Mouse (Mus musculus) thymus, postnatal 10 days (tissue): ENCODE measurements at regions not wholly inside any gene's neighbourhood (a gene's known extent, or its start where the extent isn't known, plus 50 kb on each side); places are given as distances from the start of the nearest gene placed in this dataset.
"Not testable (repeated sequence)": the region's sequence is repeated elsewhere in the genome, so short reads cannot be mapped to it uniquely, and the experiment has no call there.

Experiments
- DNase-seq, 2 experiments: peaks; one replicate each; pipeline ENCODE4 v3.0.0; 2021; ENCODE audit warnings: low spot score in 2 of 2

DNA sequence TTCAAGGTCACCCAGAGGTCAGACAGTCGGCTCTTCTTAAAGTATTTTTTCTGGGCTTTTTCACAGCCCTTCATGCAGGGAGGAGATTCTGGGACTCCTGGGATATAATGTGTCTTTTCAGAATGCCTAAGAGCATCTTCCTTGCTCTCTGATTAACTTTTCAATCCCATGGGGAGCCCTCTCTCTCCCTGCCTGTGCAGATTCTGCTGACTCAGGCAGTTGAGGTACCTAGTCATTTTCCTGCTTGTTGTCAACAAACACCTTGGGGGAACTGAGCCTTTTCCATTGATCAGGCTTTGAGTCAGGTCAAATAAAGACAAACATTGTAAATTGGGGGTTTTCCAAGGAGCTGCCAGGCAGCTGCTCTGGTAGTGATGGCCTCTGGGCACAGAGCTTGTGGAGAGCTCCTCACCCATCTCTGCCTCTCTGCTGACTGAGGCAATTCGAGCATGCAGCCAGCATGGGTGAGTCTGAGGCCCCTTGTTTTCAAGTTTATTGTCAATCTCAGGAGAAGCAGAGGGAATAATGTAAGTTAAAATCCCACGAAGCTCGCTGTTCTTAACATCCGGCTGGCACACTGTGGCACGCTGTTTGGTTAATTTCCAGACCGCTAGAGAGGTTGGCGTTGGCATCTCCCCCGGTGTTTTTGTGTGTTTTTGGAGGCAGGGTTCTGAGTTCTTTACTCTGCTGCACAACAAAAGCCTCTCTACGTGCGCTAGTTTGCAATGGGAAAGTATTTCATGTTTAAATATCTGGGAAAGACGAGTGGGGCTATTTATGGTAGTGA, 159.8 kb upstream of the Trpc7 start:
- DNase-seq, result no peak

DNA sequence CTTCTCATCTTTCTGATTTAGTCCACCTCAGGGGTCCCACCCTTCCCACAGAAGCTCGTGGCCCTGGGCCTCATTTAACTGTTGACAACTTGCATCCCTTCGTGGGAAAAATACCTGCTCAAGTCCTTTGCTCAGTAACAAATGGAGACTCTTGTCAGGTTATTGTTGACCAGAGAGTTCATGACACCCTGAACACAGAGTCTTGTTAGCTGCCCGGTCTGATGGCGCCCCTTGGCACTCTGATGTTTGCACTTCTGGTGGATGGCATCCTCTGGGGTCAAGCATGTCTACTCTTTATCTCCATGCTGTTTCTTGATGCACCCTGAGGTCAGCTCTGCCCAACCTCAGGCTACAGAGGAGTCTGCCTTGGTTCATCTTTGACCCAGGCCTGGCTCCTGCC, 157.6 kb upstream of the Trpc7 start:
- DNase-seq, result no peak

DNA sequence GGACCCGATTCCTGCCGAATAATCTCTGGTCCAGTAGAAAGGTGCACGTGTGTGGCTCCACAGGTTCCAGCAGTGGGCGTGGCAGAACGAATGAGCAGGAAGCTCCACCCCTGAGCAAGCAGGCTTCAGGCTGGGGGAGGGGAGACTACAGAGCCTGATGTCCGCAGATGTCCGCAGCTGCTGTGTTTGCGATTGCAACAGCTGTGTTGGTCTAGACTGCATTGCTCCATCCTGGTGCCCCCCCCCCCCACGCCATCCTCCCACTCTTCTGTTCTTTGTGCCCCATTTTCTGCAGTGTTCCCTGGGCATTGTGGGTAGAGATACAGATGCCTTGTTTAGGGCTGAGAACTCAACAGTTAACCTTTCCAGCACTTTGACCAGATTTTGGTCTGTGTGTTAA, 150.3 kb upstream of the Trpc7 start:
- not testable (repeated sequence) for DNase-seq

DNA sequence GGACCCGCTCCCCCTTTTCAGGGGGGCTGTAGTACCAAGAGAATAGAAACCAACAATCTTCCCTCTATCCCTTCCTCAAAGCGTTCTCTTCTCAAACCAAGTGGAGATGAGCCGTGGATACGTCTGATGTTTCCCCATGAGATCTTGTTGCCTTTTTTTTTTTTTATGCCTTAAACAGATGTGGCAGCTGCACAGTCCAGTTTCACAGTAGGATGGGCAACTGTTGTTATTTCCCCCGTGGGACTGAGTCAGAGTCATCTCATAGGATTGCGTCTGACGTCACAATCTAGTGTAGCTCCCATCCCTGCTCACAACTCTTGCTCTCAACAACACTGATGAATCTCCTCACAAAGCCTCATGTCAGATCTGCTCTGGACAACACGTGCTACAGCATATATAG, 148.7 kb upstream of the Trpc7 start:
- no peak for DNase-seq

DNA sequence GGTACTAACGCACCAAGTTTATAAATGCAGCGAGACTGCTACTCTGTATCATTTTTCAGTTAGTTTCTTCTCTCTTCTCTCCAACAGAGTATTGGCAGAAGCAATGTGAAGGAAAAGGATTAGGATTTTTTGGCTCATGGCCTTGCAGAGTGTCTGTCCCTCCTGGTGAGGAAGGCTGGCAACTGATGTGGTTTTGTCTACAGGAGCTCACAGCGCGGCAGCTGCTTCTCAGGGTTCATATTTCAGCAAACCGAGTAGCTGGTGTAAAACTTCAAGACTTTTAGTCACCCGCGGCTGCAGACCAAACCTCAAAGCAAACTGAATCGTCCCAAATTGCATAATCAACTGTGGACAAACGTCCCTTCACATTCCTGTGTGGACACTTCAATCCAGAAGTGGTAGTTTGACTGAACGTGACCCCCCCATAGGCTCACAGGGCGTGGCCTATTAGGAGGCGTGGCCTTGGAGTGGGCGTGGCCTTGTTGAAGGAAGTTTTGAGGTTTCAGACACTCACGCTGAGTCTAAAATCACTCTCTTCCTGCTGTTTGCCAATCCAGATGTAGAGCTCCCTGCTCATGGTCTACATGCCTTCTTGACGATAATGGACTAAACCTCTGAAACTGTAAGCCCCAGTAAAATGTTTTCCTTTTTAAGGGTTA, 147.7 kb upstream of the Trpc7 start:
- DNase-seq, result no peak

DNA sequence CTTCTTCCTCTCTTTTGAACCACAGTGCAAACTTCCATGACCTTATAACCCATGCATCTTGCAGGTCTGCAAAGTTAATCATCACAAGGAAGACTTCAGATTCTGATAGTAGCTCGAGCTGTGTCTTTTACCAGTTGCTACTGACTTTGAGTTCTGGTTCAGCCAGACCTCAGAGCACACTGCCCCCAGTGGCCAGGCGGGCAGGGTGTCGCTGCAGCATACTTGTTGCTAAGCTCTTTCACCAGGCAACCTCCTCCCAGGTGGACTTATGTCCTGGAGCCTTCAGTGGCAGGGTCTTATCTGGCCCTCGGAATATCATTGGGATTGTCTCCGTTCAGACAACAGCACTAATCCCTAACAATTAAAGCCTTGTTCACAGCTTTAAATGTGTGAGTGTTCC, 146.7 kb upstream of the Trpc7 start:
- no peak for DNase-seq

DNA sequence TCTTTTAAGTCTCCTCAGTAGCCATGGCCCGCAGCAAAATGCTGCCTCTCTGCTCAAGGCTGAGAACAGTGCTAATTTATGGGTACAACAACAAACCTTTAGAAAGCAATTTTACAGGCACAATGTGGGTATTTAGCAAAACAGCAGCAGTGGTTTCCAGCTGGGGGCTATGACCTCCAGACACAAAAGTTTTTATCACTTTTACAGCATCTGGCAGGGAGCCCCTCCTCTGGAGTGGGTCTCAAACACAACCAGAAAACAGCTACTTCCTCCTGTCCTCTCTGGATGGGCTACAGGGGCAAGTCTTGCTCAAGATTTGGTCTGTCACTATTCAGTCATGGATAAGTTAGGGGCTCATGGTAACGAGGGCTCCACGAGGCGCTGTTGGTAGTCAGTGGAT, 137.1 kb upstream of the Trpc7 start:
- DNase-seq, result no peak

DNA sequence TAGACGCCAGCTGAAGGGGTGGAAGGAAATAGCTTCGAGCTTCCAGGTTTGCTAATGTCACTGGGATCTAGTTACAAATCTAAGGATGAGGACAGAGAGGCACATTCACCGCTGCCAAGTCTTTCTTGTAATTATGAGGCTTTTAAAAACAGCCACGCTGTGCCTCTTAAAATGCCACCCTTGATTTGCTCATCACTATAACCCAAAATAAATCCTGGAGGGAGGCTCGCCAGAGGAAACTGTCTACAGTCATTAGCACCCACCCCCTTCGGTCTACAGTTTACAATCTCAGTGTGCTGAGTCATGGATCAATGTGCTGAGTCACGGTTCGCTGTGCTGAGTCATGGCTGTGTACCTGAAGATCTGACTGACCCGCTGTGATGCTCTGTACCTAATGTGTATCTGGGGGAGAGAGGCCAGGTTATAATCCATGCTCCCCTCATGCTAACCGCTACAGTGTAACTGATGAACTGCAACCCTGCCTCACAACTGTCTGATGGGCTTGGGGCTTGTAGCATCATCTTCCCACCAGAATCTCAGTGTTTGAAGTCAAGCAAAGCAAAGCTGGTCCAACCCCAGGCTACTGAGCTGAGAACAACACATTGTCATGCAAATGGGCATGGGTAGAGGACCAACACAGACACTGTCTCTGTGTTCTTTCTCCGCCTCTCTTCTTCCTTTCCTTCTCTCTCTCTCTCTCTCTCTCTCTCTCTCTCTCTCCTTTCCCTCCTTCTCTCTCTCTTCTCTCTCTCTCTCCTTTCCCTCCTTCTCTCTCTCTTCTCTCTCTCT, 122.0 kb upstream of the Trpc7 start:
- no peak for DNase-seq

DNA sequence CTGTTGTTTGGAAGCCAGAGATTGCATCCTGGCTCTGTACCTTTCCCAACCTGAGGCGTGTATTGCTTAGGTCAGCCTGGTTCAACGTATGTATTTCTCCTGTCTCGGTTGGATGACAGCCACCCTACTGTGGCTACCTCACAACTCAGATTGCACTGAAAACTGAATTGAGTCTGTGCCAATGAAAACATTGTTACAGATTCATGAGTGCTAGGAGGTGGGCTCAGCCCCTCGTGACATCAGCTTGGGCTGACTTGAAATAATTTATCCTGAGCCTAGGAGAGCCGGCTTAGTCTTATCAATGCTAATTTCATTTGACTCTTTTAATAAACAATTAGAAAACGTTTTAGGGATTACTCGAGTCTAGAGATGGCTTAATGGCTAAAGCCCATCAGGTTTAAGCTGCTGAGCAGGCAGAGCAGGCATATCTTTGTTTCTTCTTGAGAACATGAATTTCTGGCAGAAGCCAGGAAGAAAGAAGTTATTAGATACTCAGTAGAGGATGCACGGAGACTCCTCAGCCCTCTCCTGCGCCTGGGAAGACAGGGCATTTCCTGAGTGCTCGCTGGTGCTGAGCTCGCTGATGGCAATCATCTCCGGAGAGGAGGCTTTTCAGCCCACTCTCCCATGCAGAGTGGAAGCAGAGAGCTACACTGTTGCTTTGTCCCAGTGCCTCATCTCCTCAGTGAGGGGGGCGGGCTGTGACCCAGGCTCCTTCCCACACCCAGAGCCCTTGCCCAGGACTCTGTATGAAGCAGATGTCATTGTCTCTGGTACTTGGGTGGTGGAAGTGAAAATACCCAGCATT, 120.9 kb upstream of the Trpc7 start:
- no peak for DNase-seq

DNA sequence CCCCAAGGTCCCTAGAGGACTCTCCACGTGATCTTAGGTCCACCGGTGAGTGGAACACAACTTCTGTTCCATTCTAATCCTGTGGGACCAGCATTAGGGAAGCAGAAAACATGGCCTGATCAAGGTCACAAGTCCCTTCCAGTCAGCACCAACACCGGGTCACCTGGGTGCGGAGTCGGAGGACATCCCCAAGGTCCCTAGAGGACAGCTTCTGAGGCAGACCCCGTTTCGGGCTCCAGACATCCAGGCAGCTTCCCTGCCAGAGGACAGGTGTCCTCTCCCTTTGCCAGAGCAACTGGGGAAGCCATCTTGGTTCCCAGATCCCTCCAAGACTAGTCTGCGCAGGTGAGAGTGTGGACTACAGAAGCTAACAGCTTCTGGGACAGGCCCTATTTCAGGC, 111.4 kb upstream of the Trpc7 start:
- DNase-seq, result not testable (repeated sequence)

DNA sequence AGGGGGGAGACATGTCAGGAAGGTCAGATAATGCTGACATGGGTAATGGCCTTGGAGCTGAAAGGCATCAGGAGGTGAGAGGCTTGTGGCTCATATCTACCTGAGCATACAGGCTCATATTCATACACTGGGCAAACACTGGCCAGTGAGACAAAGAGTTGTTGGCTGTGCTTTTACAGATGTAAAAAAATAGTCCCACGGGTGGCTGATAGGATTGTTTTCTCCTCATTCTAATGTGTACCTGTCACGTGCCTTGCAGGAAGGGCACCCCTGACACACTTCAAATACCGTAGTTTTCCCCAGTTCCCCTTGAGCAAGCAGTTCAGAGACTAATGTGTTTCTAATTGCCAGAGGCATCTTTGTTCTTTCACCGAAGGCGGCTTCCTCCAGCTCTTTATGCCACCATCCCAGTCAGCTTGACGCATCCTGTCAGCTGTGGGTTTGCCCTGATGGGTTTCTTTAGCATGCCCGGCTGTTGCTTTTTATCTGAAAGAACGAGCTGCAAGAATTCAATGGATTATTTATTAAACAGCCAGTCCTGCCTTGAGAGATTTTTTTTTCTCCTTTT, 107.9 kb upstream of the Trpc7 start:
- no peak for DNase-seq

DNA sequence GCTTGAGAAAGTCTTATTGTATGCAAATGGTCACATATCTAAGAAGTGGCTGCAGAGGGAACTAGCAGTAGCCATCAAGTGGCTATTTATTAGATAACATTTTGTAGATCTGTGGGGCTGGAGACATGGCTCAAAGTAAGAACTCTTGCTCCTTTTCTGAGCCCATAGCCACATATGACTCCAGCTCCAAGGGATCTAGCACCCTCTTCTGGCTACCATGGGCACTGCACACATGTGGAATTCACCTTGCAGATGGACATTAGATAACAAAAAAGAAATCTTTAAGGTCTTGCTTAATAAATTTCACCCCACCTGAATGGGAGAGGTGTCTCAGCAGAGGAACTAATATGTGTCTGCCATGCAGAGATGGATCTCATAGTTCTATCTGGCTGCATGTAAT, 96.2 kb upstream of the Trpc7 start:
- no peak for DNase-seq

DNA sequence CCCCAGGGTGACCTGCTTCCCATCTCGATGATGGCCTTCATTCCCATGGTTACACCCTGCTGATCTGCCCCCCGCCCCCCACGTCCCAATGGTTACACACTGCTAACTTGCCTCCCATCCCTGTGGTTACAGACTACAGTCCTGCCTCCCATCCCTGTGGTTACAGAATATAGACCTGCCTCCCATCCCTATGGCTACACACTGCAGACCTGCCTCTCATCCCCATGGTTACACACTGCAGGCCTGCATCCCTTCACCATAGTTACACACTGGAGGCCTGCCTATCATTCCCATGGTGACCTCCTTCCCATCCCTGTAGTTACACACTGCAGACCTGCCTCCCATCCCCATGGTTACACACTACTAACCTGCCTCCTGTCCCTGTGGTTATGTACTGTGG, 78.3 kb upstream of the Trpc7 start:
- no peak for DNase-seq

DNA sequence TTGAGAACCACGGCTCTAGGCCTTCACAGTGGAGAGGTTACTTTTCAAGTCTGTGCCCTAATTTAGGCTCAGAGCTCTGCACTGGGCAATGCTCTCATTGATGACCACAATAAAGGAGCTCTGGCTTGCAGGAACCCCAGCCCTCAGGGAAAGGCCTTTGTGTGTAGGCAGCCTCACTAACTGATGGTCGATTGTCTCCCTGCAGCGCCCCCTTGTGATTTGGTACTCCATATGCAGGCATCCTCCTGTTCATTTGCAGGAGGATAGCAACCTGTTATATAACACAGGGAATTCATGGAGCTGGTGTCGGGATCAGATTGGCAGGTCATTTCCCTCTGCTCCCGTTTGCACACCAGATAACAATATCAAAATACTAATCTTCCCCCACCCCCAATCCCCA, 59.6 kb upstream of the Trpc7 start:
- no peak for DNase-seq

DNA sequence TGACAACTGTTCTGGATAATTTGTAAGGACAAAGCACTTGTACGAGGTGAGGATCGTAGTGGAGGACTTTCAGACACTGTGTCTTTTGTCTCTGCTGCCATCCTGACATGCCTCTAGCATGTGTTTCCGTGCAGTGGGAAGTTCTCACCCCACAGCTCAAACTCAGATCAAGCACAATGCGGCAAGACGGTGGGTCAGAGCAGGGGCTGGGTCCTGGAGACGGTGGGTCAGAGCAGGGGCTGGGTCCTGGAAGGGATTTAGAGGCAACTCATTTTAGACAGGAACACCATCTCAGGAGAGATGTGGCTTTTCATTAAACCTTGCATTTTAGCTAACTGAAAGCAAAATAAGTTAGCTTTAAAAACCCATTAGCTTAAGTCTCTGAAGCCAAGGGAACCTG, 52.3 kb upstream of the Trpc7 start:
- DNase-seq, result no peak

DNA sequence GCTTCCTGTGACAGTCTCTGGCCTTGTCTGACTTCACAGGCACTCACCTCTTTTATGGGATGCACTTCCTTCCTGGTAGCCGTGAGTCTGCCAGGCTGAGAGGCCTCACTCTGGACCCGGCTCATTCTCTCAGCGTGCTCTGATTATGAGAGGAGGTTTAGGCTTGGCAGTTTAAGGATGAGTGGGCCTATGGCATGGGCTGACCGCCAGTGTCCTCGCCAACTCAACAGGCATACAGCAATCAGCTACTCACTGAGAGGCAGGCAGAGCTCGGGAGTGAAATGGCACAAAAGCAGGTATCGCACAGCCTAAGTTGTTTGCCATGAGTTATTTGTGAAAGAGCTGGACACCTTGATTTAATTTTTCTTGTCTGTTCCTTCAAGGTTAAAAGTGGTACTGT, 51.5 kb upstream of the Trpc7 start:
- DNase-seq, result no peak
